Comparison of ENCODE assay signal across 10 mouse cellular contexts in the genomic region with DNA sequence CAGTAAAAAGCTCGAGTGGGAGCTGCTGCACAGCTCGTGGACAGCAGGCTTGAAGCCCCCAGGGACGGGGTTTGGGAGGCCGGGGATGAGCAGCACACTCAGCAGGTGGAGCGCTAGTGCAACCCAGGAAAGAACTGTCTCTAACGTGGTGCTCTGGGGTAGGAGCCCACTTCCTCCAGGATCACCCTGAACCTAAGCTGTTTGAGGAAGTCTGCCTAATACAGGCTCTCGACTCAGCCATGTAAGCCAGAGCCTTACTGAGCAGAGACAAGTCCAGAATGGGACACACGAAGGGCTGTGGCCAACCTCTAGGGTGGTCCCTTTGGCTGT. TPM values are rescaled to one million over a fixed set of nuclear protein-coding genes. Genes with fewer than 3 reads are reported as not detected.
DNase-seq lines count a peak whose midpoint lies in the region; ATAC-seq and TF ChIP-seq lines count a peak whose summit lies in the region.
"Had no signal": no experiment of that assay in that cellular context is flagged by ENCODE, and none has a peak within 500 bp of the region (broad histone marks: within the 10 kb centered on the region; RNA-seq: fewer than 3 reads in every experiment).

No protein-coding gene starts in this region.

- H3K9ac ChIP-seq in heart, embryonic 15.5 days: 0 out of 2 replicates have a peak overlapping the region, but pooled peaks have one; percentile 14
- no peak overlapping the region for H3K9ac ChIP-seq in embryonic facial prominence, embryonic 11.5 days (replicated peaks; ENCODE audit: low read length)
- no peak overlapping the region for H3K9ac ChIP-seq in intestine, embryonic 15.5 days
- H3K9ac ChIP-seq in midbrain, embryonic 14.5 days (replicated peaks; ENCODE audit: low read length): no peak overlapping the region

- intact Hi-C loops in heart, postnatal 25 days (cut with DNase I): loop anchor here (1.0 kb wide), 1 partner anchor 18 kb away; no protein-coding TSS in a partner anchor
- intact Hi-C loops in left cerebral cortex, adult 2 months (cut with DNase I): no loop called here

- H3K9me3 ChIP-seq in heart, embryonic 15.5 days (replicated peaks): no peaks in the 10 kb centered on the region
- no peaks in the 10 kb centered on the region for H3K9me3 ChIP-seq in embryonic facial prominence, embryonic 11.5 days (replicated peaks; ENCODE audit: control insufficient read depth, low read length)
- H3K9me3 ChIP-seq in intestine, embryonic 15.5 days: no peaks in the 10 kb centered on the region
- H3K9me3 ChIP-seq in midbrain, embryonic 14.5 days (ENCODE audit: control insufficient read depth, low read length): no peaks in the 10 kb centered on the region

- peaks cover 17% of the 10 kb centered on the region for H3K36me3 ChIP-seq in heart, embryonic 15.5 days
- no peaks in the 10 kb centered on the region; the same call in none of the 2 replicates for H3K36me3 ChIP-seq in embryonic facial prominence, embryonic 11.5 days (replicated peaks; ENCODE audit: control insufficient read depth, insufficient read depth, low read depth, low read length)
- H3K36me3 ChIP-seq in intestine, embryonic 15.5 days: peaks cover 11% of the 10 kb centered on the region
- H3K36me3 ChIP-seq in midbrain, embryonic 14.5 days (ENCODE audit: control insufficient read depth, insufficient read depth, low read length): peaks cover 27% of the 10 kb centered on the region

- no peak overlapping the region for H3K4me2 ChIP-seq in heart, embryonic 15.5 days
- no peak overlapping the region for H3K4me2 ChIP-seq in embryonic facial prominence, embryonic 11.5 days (ENCODE audit: low read depth, low read length)
- no peak overlapping the region for H3K4me2 ChIP-seq in intestine, embryonic 15.5 days (replicated peaks)
- H3K4me2 ChIP-seq in midbrain, embryonic 14.5 days (ENCODE audit: low read length): no peak overlapping the region

- peaks cover 43% of the 10 kb centered on the region for H3K4me1 ChIP-seq in heart, embryonic 15.5 days (replicated peaks)
- H3K4me1 ChIP-seq in embryonic facial prominence, embryonic 11.5 days (ENCODE audit: control insufficient read depth, insufficient read depth, low read length): peaks cover 3% of the 10 kb centered on the region; the same call in 1 of the 2 replicates
- H3K4me1 ChIP-seq in intestine, embryonic 15.5 days (replicated peaks): peaks cover 29% of the 10 kb centered on the region
- H3K4me1 ChIP-seq in midbrain, embryonic 14.5 days (ENCODE audit: control insufficient read depth, insufficient read depth, low read length): peaks cover 12% of the 10 kb centered on the region

- no peak overlapping the region for H3K4me3 ChIP-seq in heart, embryonic 15.5 days
- H3K4me3 ChIP-seq in embryonic facial prominence, embryonic 11.5 days (ENCODE audit: low read depth, low read length): no peak overlapping the region
- H3K4me3 ChIP-seq in intestine, embryonic 15.5 days (replicated peaks): no peak overlapping the region
- no peak overlapping the region for H3K4me3 ChIP-seq in midbrain, embryonic 14.5 days (replicated peaks; ENCODE audit: low read depth, low read length)
- no peak overlapping the region for H3K4me3 ChIP-seq in left cerebral cortex, adult 2 months

- no peak for TF ChIP-seq CTCF in left cerebral cortex, adult 2 months (IDR thresholded peaks at IDR 0.05)

- peaks cover 18% of the 10 kb centered on the region for H3K27me3 ChIP-seq in heart, embryonic 15.5 days
- H3K27me3 ChIP-seq in embryonic facial prominence, embryonic 11.5 days (ENCODE audit: control insufficient read depth, insufficient read depth, low read length): no peaks in the 10 kb centered on the region
- peaks cover 10% of the 10 kb centered on the region; the same call in 1 of the 2 replicates for H3K27me3 ChIP-seq in intestine, embryonic 15.5 days (replicated peaks)
- H3K27me3 ChIP-seq in midbrain, embryonic 14.5 days (ENCODE audit: control insufficient read depth, insufficient read depth, low read length): no peaks in the 10 kb centered on the region

- no peak for DNase-seq in heart, postnatal 25 days (ENCODE audit: low spot score)
- no peak for DNase-seq in embryonic facial prominence, embryonic 11.5 days (ENCODE audit: low spot score)
- no peak for DNase-seq in midbrain, embryonic 14.5 days
- no peak for DNase-seq in left cerebral cortex, adult 2 months (ENCODE audit: extremely low spot score in 1 of 2, low spot score in 2 of 2)
- no peak for DNase-seq in adrenal gland, postnatal 36 days
- DNase-seq in adrenal gland, adult 8-10 months: no peak
- DNase-seq: right cerebral cortex, adult 18-20 months had no signal

- 38% methylated on average over 8 of the region's 8 CpGs for WGBS in heart, embryonic 15.5 days
- 53% methylated on average over 8 of the region's 8 CpGs for WGBS in embryonic facial prominence, embryonic 11.5 days
- 40% methylated on average over 8 of the region's 8 CpGs for WGBS in intestine, embryonic 15.5 days
- 36% methylated on average over 8 of the region's 8 CpGs for WGBS in midbrain, embryonic 14.5 days

- ATAC-seq in heart, embryonic 15.5 days (replicated peaks; ENCODE audit: insufficient number of reproducible peaks, insufficient read depth, low FRiP score, low read depth): no peak
- ATAC-seq in embryonic facial prominence, embryonic 11.5 days (replicated peaks; ENCODE audit: insufficient number of reproducible peaks, low FRiP score, low TSS enrichment, low read depth): peak; percentile 51; the same call in 1 of the 2 replicates
- no peak for ATAC-seq in intestine, embryonic 15.5 days
- ATAC-seq in midbrain, embryonic 14.5 days (ENCODE audit: low FRiP score, low TSS enrichment): no peak

- H3K27ac ChIP-seq in heart, embryonic 15.5 days: peak overlapping the region; percentile 64
- 0 out of 2 replicates have a peak overlapping the region, but pooled peaks have one; percentile 35 for H3K27ac ChIP-seq in embryonic facial prominence, embryonic 11.5 days (replicated peaks; ENCODE audit: low read depth, low read length)
- peak overlapping the region; percentile 64 for H3K27ac ChIP-seq in intestine, embryonic 15.5 days
- H3K27ac ChIP-seq in midbrain, embryonic 14.5 days (replicated peaks; ENCODE audit: low read depth, low read length): peak overlapping the region; percentile 67
- no peak overlapping the region for H3K27ac ChIP-seq in left cerebral cortex, adult 2 months
- H3K27ac ChIP-seq: macrophage had no signal

RNA-seq across cellular contexts. Expression of a gene that starts 8.4 kb away (rescaled TPM):
- 2.7 and 2.8 TPM in 2 replicates for polyA plus RNA-seq in heart, embryonic 15.5 days (2015; fragmentation: Nextera tagmentation; extraction: Ambion mirVana)
- total RNA-seq in heart, postnatal 25 days (2021): 1 to 10 TPM; 1.3 to 1.5 TPM
- polyA plus RNA-seq in embryonic facial prominence, embryonic 11.5 days (2014; fragmentation: Nextera tagmentation; extraction: Ambion mirVana): 0.43 and 0.91 TPM in 2 replicates
- 0.58 and 0.67 TPM in 2 replicates for polyA plus RNA-seq in intestine, embryonic 15.5 days (2015; fragmentation: Nextera tagmentation; extraction: Ambion mirVana)
- polyA plus RNA-seq in midbrain, embryonic 14.5 days (2014; fragmentation: Nextera tagmentation; extraction: Ambion mirVana): 0.18 and 0.21 TPM in 2 replicates
- total RNA-seq in left cerebral cortex, adult 2 months (2021): not detected
- 1 to 10 TPM in 1 of 2 experiments, under 1 TPM in 1; 0.86 to 1.9 TPM for total RNA-seq in adrenal gland, postnatal 36 days (2021)
- total RNA-seq in adrenal gland, adult 8-10 months (2022): 1 to 10 TPM in 3 of 4 experiments, under 1 TPM in 1; 0.87 to 4.0 (median 2.3) TPM

RNA-seq across cellular contexts. Expression of a gene that starts 10.6 kb away (rescaled TPM):
- 119 and 143 TPM in 2 replicates for polyA plus RNA-seq in heart, embryonic 15.5 days (2015; fragmentation: Nextera tagmentation; extraction: Ambion mirVana)
- 10 to 100 TPM; 44.1 to 46.9 TPM for total RNA-seq in heart, postnatal 25 days (2021)
- polyA plus RNA-seq in embryonic facial prominence, embryonic 11.5 days (2014; fragmentation: Nextera tagmentation; extraction: Ambion mirVana): 223 and 249 TPM in 2 replicates
- polyA plus RNA-seq in intestine, embryonic 15.5 days (2015; fragmentation: Nextera tagmentation; extraction: Ambion mirVana): 135 and 142 TPM in 2 replicates
- polyA plus RNA-seq in midbrain, embryonic 14.5 days (2014; fragmentation: Nextera tagmentation; extraction: Ambion mirVana): 268 and 318 TPM in 2 replicates
- total RNA-seq in left cerebral cortex, adult 2 months (2021): 10 to 100 TPM; 68.3 to 83.2 TPM
- total RNA-seq in adrenal gland, postnatal 36 days (2021): 10 to 100 TPM; 58.0 to 73.4 TPM
- total RNA-seq in adrenal gland, adult 8-10 months (2022): 10 to 100 TPM; 62.9 to 67.8 (median 65.3) TPM

RNA-seq across cellular contexts. Expression of a gene that starts 12.0 kb away (rescaled TPM):
- 0.50 and 7.6 TPM in 2 replicates for polyA plus RNA-seq in heart, embryonic 15.5 days (2015; fragmentation: Nextera tagmentation; extraction: Ambion mirVana)
- total RNA-seq in heart, postnatal 25 days (2021): not detected
- polyA plus RNA-seq in embryonic facial prominence, embryonic 11.5 days (2014; fragmentation: Nextera tagmentation; extraction: Ambion mirVana): not detected in 2 replicates
- not detected in 2 replicates for polyA plus RNA-seq in intestine, embryonic 15.5 days (2015; fragmentation: Nextera tagmentation; extraction: Ambion mirVana)
- polyA plus RNA-seq in midbrain, embryonic 14.5 days (2014; fragmentation: Nextera tagmentation; extraction: Ambion mirVana): not detected in 2 replicates
- total RNA-seq in left cerebral cortex, adult 2 months (2021): not detected
- total RNA-seq in adrenal gland, postnatal 36 days (2021): 1 to 10 TPM in 1 of 2 experiments, under 1 TPM in 1; 0.56 to 1.3 TPM
- 1 to 10 TPM in 3 of 4 experiments, under 1 TPM in 1; 0.78 to 2.8 (median 1.2) TPM for total RNA-seq in adrenal gland, adult 8-10 months (2022)
- polyA plus RNA-seq: macrophage had no signal

RNA-seq across cellular contexts. Expression of a gene that starts 34.1 kb away (rescaled TPM):
- 357 and 484 TPM in 2 replicates for polyA plus RNA-seq in heart, embryonic 15.5 days (2015; fragmentation: Nextera tagmentation; extraction: Ambion mirVana)
- total RNA-seq in heart, postnatal 25 days (2021): 100 to 1,000 TPM; 228 to 255 TPM
- 626 and 629 TPM in 2 replicates for polyA plus RNA-seq in embryonic facial prominence, embryonic 11.5 days (2014; fragmentation: Nextera tagmentation; extraction: Ambion mirVana)
- polyA plus RNA-seq in intestine, embryonic 15.5 days (2015; fragmentation: Nextera tagmentation; extraction: Ambion mirVana): 992 and 1,107 TPM in 2 replicates
- 241 and 300 TPM in 2 replicates for polyA plus RNA-seq in midbrain, embryonic 14.5 days (2014; fragmentation: Nextera tagmentation; extraction: Ambion mirVana)
- 100 to 1,000 TPM; 114 to 120 TPM for total RNA-seq in left cerebral cortex, adult 2 months (2021)
- total RNA-seq in adrenal gland, postnatal 36 days (2021): 100 to 1,000 TPM; 490 to 574 TPM
- total RNA-seq in adrenal gland, adult 8-10 months (2022): 100 to 1,000 TPM; 439 to 580 (median 550) TPM

RNA-seq across cellular contexts. Expression of a gene that starts 42.5 kb away (rescaled TPM):
- polyA plus RNA-seq in heart, embryonic 15.5 days (2015; fragmentation: Nextera tagmentation; extraction: Ambion mirVana): 345 and 458 TPM in 2 replicates
- total RNA-seq in heart, postnatal 25 days (2021): 100 to 1,000 TPM; 142 to 158 TPM
- polyA plus RNA-seq in embryonic facial prominence, embryonic 11.5 days (2014; fragmentation: Nextera tagmentation; extraction: Ambion mirVana): 511 and 567 TPM in 2 replicates
- polyA plus RNA-seq in intestine, embryonic 15.5 days (2015; fragmentation: Nextera tagmentation; extraction: Ambion mirVana): 559 and 611 TPM in 2 replicates
- polyA plus RNA-seq in midbrain, embryonic 14.5 days (2014; fragmentation: Nextera tagmentation; extraction: Ambion mirVana): 353 and 438 TPM in 2 replicates
- total RNA-seq in left cerebral cortex, adult 2 months (2021): 100 to 1,000 TPM; 290 to 300 TPM
- 100 to 1,000 TPM; 348 to 361 TPM for total RNA-seq in adrenal gland, postnatal 36 days (2021)
- 100 to 1,000 TPM; 356 to 389 (median 365) TPM for total RNA-seq in adrenal gland, adult 8-10 months (2022)
